Mouse (Mus musculus): ENCODE data around the gene Pbx1.

DNA sequence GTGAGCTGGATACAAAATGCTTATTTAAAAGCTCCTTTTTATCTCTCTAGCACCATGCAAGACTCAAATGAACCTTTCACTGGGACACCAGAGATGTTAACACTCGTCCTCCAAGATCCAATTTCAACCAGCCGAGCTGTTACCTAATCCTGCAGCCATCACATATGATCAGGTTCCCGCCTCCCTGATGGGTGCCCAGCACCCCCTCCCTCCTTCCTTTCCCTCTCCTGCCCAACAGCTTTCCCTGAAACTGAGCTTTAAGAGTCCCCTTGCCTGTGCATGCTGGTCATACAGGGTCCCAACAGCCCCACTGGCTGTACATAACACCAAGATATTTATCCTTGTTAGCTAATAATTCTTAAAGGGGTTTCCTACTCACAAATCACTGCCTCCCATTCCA lies 218.5 kb downstream of the Pbx1 start:
- no peak for TF ChIP-seq POLR2A (IDR thresholded peaks at IDR 0.05; ENCODE audit: control insufficient read depth in 1 of 2, insufficient read depth in 1 of 2, low read depth in 1 of 2, low read length in 2 of 2, poor library complexity in 1 of 2)
- no peak for TF ChIP-seq EP300 (IDR thresholded peaks at IDR 0.05; ENCODE audit: low read depth in 1 of 2, low read length in 2 of 2)
- no peak for TF ChIP-seq CTCF (IDR thresholded peaks at IDR 0.05 in 2 of 3, conservative IDR thresholded peaks at IDR 0.05 in 1 of 3; ENCODE audit: control insufficient read depth in 1 of 3, insufficient read depth in 1 of 3, low read depth in 2 of 3, low read length in 3 of 3, poor library complexity in 1 of 3, severe bottlenecking in 1 of 3)
- TF ChIP-seq JUND (IDR thresholded peaks at IDR 0.05; ENCODE audit: low read depth, low read length): no peak
- TF ChIP-seq ZC3H11A (IDR thresholded peaks at IDR 0.05; ENCODE audit: low read depth, low read length): no peak
- no peak for TF ChIP-seq MAFK (IDR thresholded peaks at IDR 0.05; ENCODE audit: borderline replicate concordance, low read depth, low read length)
- TF ChIP-seq POLR2AphosphoS2 (IDR thresholded peaks at IDR 0.05; ENCODE audit: low read length): no peak
- no peak for TF ChIP-seq MXI1 (IDR thresholded peaks at IDR 0.05; ENCODE audit: low read depth, low read length)
- TF ChIP-seq POLR2AphosphoS5 (IDR thresholded peaks at IDR 0.05; ENCODE audit: borderline replicate concordance, low read depth, low read length): no peak
- no peak for TF ChIP-seq GABPA (IDR thresholded peaks at IDR 0.05; ENCODE audit: low read depth, low read length)
- no peak for TF ChIP-seq MAX (IDR thresholded peaks at IDR 0.05; ENCODE audit: low read length)
- TF ChIP-seq SIN3A (IDR thresholded peaks at IDR 0.05; ENCODE audit: low read length): no peak
- TF ChIP-seq RCOR1 (IDR thresholded peaks at IDR 0.05; ENCODE audit: low read depth, low read length): no peak

Data from MEL (cell line).